Mouse (Mus musculus) stomach, embryonic 14.5 days (tissue): Measurements from ENCODE around the gene Cntn1. TPM values are rescaled to one million over a fixed set of nuclear protein-coding genes. Genes with fewer than 3 reads are reported as not detected.

Source experiments
- ATAC-seq: fragments of 200-750 bp; cut with Nextera tagmentation; 2 replicates; pipeline ENCODE4 v1.8.0; 2017; ENCODE audit warnings: low read depth, moderate TSS enrichment; ENCODE audit not compliant: insufficient number of reproducible peaks, insufficient read depth, low FRiP score
- H3K27ac ChIP-seq: fragments of 300-500 bp; sonication (generic); 2 replicates; pipeline ENCODE4 v1.5.1; 2014; ENCODE audit warnings: mild to moderate bottlenecking, low read length, moderate library complexity, mixed read lengths
- H3K27me3 ChIP-seq: fragments of 300-500 bp; sonication (generic); 2 replicates; pipeline ENCODE4 v1.6.1; 2014; ENCODE audit warnings: low read length, control low read depth, mixed read lengths; ENCODE audit not compliant: control insufficient read depth, insufficient read depth
- H3K36me3 ChIP-seq: fragments of 300-500 bp; sonication (generic); 2 replicates; pipeline ENCODE4 v1.6.1; 2014; ENCODE audit warnings: mild to moderate bottlenecking, control low read depth, low read length, moderate library complexity, mixed read lengths; ENCODE audit not compliant: control insufficient read depth, insufficient read depth
- H3K4me1 ChIP-seq: fragments of 300-500 bp; sonication (generic); 2 replicates; pipeline ENCODE4 v1.6.1; 2014; ENCODE audit warnings: low read length, control low read depth, mixed read lengths; ENCODE audit not compliant: control insufficient read depth, insufficient read depth
- H3K4me2 ChIP-seq: fragments of 300-500 bp; sonication (generic); replicated peaks from 2 replicates; pipeline ENCODE4 v1.6.1; 2014; ENCODE audit warnings: low read depth, low read length, control low read depth
- H3K4me3 ChIP-seq: fragments of 300-500 bp; sonication (generic); 2 replicates; pipeline ENCODE4 v1.5.1; 2014; ENCODE audit warnings: low read depth, low read length, control low read depth
- H3K9ac ChIP-seq: fragments of 300-500 bp; sonication (generic); replicated peaks from 2 replicates; pipeline ENCODE4 v1.6.1; 2014; ENCODE audit warnings: low read depth, mild to moderate bottlenecking, control low read depth, low read length, moderate library complexity, mixed read lengths
- H3K9me3 ChIP-seq: fragments of 300-500 bp; sonication (generic); 2 replicates; pipeline ENCODE4 v1.6.1; 2016; ENCODE audit warnings: low read depth, low read length, control low read depth; ENCODE audit not compliant: control insufficient read depth
- WGBS: fragments of 180-500 bp; shearing (Covaris S2); extraction: QIAGEN DNeasy Blood & Tissue Kit; methylation state at CpG from one replicate; pipeline ENCODE4 v1.1.7; 2014; 5-methylcytosine and 5-hydroxymethylcytosine counted together
- polyA plus RNA-seq: library from polyadenylated mRNA; unstranded; fragments of >200 nt; fragmentation: Nextera tagmentation; extraction: Ambion mirVana; gene quantifications from 2 replicates; pipeline ENCODE4 v1.2.1, GENCODE M21; 2014

Cntn1 gene
- polyA plus RNA-seq, 1 experiment from 2014 or later = 3.5 TPM

- Histone ChIP-seq H3K27me3 (no peaks in the 10 kb centered on the region), H3K9ac (no peak overlapping the region)
- WGBS = 29% methylated on average over 7 of the region's 7 CpGs
These were observed 214.2 kb downstream of the Cntn1 start for GRCm38 (mm10) chr15:92264980-92265707.

GRCm38 (mm10) chr15:92268341-92268740 is 217.4 kb downstream of the Cntn1 start:
- Histone ChIP-seq H3K4me1 (no peaks in the 10 kb centered on the region), H3K9ac (no peak overlapping the region), H3K27ac (no peak overlapping the region), H3K27me3 (no peaks in the 10 kb centered on the region), H3K9me3 (no peaks in the 10 kb centered on the region), H3K4me3 (no peak overlapping the region), H3K36me3 (no peaks in the 10 kb centered on the region), H3K4me2 (no peak overlapping the region)
- 64% methylated on average over 3 of the region's 3 CpGs for WGBS
- no peak for ATAC-seq

More at GRCm38 (mm10) chr15:92264980-92265707, 214.2 kb downstream of the Cntn1 start:
- Histone ChIP-seq H3K4me3 (no peak overlapping the region), H3K27ac (no peak overlapping the region), H3K4me2 (no peak overlapping the region), H3K36me3 (no peaks in the 10 kb centered on the region), H3K9me3 (no peaks in the 10 kb centered on the region), H3K4me1 (no peaks in the 10 kb centered on the region)
- ATAC-seq = no peak

DNA sequence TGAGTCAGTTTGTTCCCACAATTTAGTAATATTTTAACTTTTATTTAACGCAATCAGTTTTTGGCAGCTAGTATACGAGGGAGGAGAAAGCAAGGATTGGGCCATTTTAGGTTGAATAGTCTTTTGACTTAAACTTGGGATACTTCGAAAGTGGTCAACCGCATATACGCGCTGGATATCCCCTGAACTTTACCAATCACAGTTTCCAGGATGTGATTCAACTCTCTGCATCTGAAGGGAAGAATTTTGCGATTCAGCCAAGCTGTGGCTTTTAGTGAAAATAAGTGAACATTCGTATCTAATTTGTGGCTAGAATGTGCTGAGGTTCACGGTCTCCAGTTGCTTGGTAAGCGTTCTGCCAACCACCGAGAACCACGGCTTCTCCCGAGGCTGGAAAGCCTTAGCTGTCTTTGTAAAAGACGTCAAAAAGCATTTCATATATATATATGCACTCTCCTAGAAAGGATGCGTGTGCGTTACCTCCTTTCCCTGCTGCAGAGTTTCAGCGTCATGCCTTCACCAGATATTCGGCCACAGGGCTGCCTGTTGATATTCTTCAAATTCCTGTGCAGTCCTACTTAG is 217.9 kb downstream of the Cntn1 start:
- ATAC-seq = no peak
- Histone ChIP-seq H3K9me3 (no peaks in the 10 kb centered on the region), H3K4me3 (no peak overlapping the region), H3K36me3 (no peaks in the 10 kb centered on the region), H3K4me2 (no peak overlapping the region), H3K9ac (no peak overlapping the region), H3K27me3 (no peaks in the 10 kb centered on the region), H3K27ac (no peak overlapping the region), H3K4me1 (no peaks in the 10 kb centered on the region)
- WGBS = 86% methylated on average over 18 of the region's 18 CpGs

DNA sequence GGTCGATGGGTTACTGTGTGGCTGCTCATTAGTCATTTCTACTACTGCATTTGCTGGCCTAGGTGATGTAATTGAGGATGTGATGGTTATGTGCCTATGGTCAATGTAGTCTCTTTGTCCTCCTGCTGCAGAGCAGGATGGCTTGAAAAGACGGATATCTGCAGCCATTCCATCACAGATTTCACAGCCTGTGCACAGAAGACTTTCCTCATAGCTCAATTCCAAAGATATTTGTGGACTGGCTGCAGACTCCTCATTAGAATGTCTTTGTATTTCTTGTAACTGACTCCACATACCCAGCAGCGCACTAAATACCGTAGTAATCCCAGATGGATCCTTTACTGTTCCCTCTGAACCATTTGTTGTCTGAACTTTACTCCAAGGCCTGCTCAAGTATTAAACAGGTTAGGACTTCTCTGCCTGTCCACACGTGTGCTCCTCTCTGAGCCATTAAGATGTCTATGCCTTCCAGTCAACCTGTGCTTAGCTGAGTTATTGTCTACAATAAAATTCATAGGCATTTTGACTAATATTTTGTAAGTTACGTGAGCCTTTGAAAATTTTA is 220.9 kb downstream of the Cntn1 start:
- Histone ChIP-seq H3K36me3 (no peaks in the 10 kb centered on the region), H3K4me1 (no peaks in the 10 kb centered on the region), H3K27me3 (no peaks in the 10 kb centered on the region), H3K27ac (no peak overlapping the region), H3K4me2 (no peak overlapping the region), H3K9ac (no peak overlapping the region), H3K4me3 (no peak overlapping the region), H3K9me3 (no peaks in the 10 kb centered on the region)
- ATAC-seq = no peak
- 80% methylated on average over 6 of the region's 6 CpGs for WGBS

DNA sequence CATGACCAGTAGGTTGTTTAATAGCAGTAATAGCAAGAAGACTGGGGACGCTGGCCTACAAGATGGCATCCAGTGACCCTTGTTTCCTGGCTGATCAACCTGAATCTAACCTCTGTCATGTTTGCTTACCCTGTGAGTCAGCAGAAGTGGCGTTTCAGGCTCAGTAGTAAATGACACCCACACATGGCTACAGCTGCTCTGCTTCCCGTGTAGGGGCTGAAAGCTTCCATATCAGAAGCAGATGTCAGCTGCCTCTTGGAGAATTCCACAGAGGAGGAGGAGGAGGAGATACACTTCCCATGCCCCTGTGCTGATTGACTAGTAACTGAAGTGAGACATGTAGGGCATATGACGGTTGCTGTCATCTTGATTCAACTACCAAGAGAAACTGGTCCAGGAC is 225.9 kb downstream of the Cntn1 start:
- Histone ChIP-seq H3K36me3 (no peaks in the 10 kb centered on the region), H3K27me3 (no peaks in the 10 kb centered on the region), H3K9me3 (no peaks in the 10 kb centered on the region), H3K27ac (no peak overlapping the region), H3K4me1 (no peaks in the 10 kb centered on the region), H3K9ac (no peak overlapping the region), H3K4me3 (no peak overlapping the region), H3K4me2 (no peak overlapping the region)
- no peak for ATAC-seq
- WGBS = 45% methylated on average over 4 of the region's 4 CpGs

DNA sequence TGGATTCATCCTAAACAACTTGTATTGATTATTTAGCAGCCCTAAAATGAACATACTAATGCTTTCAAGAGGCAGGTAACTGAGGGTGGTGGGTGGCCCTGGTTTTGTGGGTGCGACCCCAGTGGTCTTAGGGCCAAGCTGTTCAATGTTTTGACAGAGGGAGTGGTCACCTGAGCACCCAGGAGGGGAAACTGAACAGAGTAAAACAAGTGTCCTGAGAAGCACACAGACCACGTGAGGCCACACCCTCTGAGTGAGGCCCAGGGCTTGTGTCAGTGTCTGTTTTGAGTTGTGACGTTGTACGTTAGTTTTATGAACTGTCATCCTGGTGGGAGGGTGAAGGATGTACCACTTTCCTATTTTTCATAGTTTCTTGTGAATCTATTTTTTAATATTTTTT is 227.0 kb downstream of the Cntn1 start:
- 76% methylated on average over 4 of the region's 4 CpGs for WGBS
- Histone ChIP-seq H3K27me3 (no peaks in the 10 kb centered on the region), H3K9ac (no peak overlapping the region), H3K27ac (no peak overlapping the region), H3K9me3 (no peaks in the 10 kb centered on the region), H3K4me2 (no peak overlapping the region), H3K36me3 (no peaks in the 10 kb centered on the region), H3K4me1 (no peaks in the 10 kb centered on the region), H3K4me3 (no peak overlapping the region)
- ATAC-seq = no peak

DNA sequence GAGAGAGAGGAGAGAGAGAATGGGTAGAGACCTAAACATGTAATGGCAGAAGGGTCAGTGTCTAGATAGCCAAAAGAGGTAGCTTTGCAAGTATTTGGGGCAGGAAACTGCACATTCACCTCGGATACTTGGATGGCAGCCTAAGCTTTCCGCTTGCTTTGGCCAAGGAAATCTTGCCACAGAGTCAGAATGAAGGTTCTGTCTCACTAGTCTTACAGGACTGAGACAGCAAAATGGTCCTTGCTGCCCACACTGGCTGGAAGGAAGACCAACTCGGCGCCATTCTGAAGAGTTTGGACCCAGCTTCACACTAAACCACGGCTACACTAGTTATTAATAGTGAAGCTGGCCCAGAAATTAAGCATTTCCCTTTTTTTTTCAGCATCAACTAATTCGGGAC is 230.0 kb downstream of the Cntn1 start:
- no peak overlapping the region for H3K9ac ChIP-seq
- H3K36me3 ChIP-seq = no peaks in the 10 kb centered on the region
- WGBS = 83% methylated on average over 6 of the region's 6 CpGs
- H3K4me2 ChIP-seq = no peak overlapping the region
- H3K4me1 ChIP-seq = no peaks in the 10 kb centered on the region
- H3K27ac ChIP-seq = no peak overlapping the region
- no peaks in the 10 kb centered on the region for H3K27me3 ChIP-seq
- no peak for ATAC-seq
- no peaks in the 10 kb centered on the region for H3K9me3 ChIP-seq
- no peak overlapping the region for H3K4me3 ChIP-seq

DNA sequence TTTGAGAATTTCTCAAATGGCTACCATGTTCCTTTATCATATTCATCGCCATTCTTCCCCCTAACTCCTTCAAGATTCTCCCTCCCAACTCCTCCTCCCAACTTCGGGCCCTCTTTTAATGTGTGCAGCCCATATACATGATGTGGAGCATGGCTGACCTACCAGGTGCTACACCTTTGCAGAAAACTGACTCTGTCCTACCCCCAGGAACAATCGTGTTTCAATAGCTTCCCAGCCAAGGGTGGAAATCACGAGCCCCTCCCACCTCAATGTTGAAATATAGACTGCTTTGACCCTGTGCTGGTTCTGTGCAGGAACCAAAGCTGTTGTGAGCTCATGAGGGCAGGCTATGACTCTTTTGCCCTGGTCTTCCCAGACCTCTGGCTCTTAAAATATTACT is 236.7 kb downstream of the Cntn1 start:
- no peaks in the 10 kb centered on the region for H3K4me1 ChIP-seq
- no peaks in the 10 kb centered on the region for H3K36me3 ChIP-seq
- no peak overlapping the region for H3K27ac ChIP-seq
- no peaks in the 10 kb centered on the region for H3K27me3 ChIP-seq
- no peak overlapping the region for H3K4me3 ChIP-seq
- no peak overlapping the region for H3K9ac ChIP-seq
- H3K4me2 ChIP-seq = no peak overlapping the region
- WGBS = 83% methylated on average over 4 of the region's 4 CpGs
- ATAC-seq = no peak
- no peaks in the 10 kb centered on the region for H3K9me3 ChIP-seq
